13 mouse cellular contexts compared by ENCODE assay signal in the genomic region with DNA sequence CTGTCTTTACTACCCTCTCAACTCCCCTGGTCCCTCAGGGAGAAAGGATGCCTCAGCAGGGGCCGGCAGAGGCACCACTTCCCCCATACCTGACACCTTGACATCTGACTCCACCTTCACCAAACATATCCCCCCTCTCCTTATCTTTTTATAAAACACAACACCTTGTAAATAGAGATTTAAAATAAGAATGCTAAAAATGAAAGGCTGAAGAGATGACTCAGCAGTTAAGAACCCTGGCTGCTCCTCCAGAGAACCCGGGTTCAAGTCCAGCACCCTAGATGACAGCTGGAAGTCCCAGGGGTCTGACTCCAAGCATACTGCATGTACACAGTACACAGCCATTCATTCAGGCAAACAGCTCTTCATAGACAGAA. TPM values are rescaled to one million over a fixed set of nuclear protein-coding genes. Genes with fewer than 3 reads are reported as not detected.
DNase-seq lines count a peak whose midpoint lies in the region; ATAC-seq and TF ChIP-seq lines count a peak whose summit lies in the region.
"Had no signal": no experiment of that assay in that cellular context is flagged by ENCODE, and none has a peak within 500 bp of the region (broad histone marks: within the 10 kb centered on the region; RNA-seq: fewer than 3 reads in every experiment).

No protein-coding gene starts in this region.

- no peak for DNase-seq in kidney, postnatal 36 days
- peak; percentile 75 for DNase-seq in MEL (ENCODE audit: low read depth, low spot score)
- no peak for DNase-seq in liver, embryonic 13.5 days
- no peak for DNase-seq in urinary bladder, adult 18-20 months (ENCODE audit: low spot score in 2 of 2)
- DNase-seq: adrenal gland, adult 8-10 months; gastrocnemius, postnatal 36 days had no signal

- H3K4me2 ChIP-seq in kidney, embryonic 16.5 days (replicated peaks; ENCODE audit: low read depth, low read length) = no peak overlapping the region
- peak overlapping the region; percentile 89 for H3K4me2 ChIP-seq in liver, embryonic 13.5 days

- peaks cover 16% of the 10 kb centered on the region for H3K36me3 ChIP-seq in erythroblast, embryonic 14.5 days (ENCODE audit: control insufficient read depth)
- H3K36me3 ChIP-seq in kidney, embryonic 16.5 days (ENCODE audit: insufficient read depth, low read length) = peaks cover 7% of the 10 kb centered on the region; the same call in 1 of the 2 replicates
- H3K36me3 ChIP-seq in MEL (ENCODE audit: control insufficient read depth in 1 of 2, insufficient read depth in 2 of 2, low read length in 2 of 2) = peaks cover 4 to 45% of the 10 kb centered on the region in 2 experiments; a peak in 3 of 4 replicates
- peaks cover 8% of the 10 kb centered on the region for H3K36me3 ChIP-seq in liver, embryonic 13.5 days

- no peak for TF ChIP-seq POLR2A in MEL (IDR thresholded peaks at IDR 0.05; ENCODE audit: control insufficient read depth in 1 of 2, insufficient read depth in 1 of 2, low read depth in 1 of 2, low read length in 2 of 2, poor library complexity in 1 of 2)

- H3K27me3 ChIP-seq in erythroblast, embryonic 14.5 days (ENCODE audit: control insufficient read depth) = no peaks in the 10 kb centered on the region
- no peaks in the 10 kb centered on the region for H3K27me3 ChIP-seq in kidney, embryonic 16.5 days (ENCODE audit: insufficient read depth, low read length)
- H3K27me3 ChIP-seq in MEL (ENCODE audit: control insufficient read depth in 1 of 2, insufficient read depth in 2 of 2, low read length in 2 of 2) = no peaks in the 10 kb centered on the region
- no peaks in the 10 kb centered on the region for H3K27me3 ChIP-seq in liver, embryonic 13.5 days
- H3K27me3 ChIP-seq: Patski had no signal

- H3K27ac ChIP-seq in kidney, embryonic 16.5 days (ENCODE audit: low read length) = no peak overlapping the region
- H3K27ac ChIP-seq in MEL (ENCODE audit: control insufficient read depth, low read depth, low read length) = peak overlapping the region; percentile 99
- H3K27ac ChIP-seq in liver, embryonic 13.5 days = peak overlapping the region; percentile 94

- no peak for TF ChIP-seq CTCF in MEL (IDR thresholded peaks at IDR 0.05 in 2 of 3, conservative IDR thresholded peaks at IDR 0.05 in 1 of 3; ENCODE audit: control insufficient read depth in 1 of 3, insufficient read depth in 1 of 3, low read depth in 2 of 3, low read length in 3 of 3, poor library complexity in 1 of 3, severe bottlenecking in 1 of 3)

- ATAC-seq in erythroblast, adult 5-6 weeks (replicated peaks; ENCODE audit: low FRiP score, poor library complexity, severe bottlenecking) = no peak
- ATAC-seq in kidney, embryonic 16.5 days (ENCODE audit: low FRiP score, low TSS enrichment) = no peak
- no peak for ATAC-seq in liver, embryonic 13.5 days (ENCODE audit: low read depth)
- no peak for ATAC-seq in megakaryocyte progenitor cell, adult 5-6 weeks (replicated peaks; ENCODE audit: poor library complexity)
- ATAC-seq: Patski had no signal

- TF ChIP-seq EP300 in MEL (IDR thresholded peaks at IDR 0.05; ENCODE audit: low read depth in 1 of 2, low read length in 2 of 2) = no peak; a peak in 2 of 4 replicates

- H3K4me3 ChIP-seq in erythroblast, embryonic 14.5 days (replicated peaks) = peak overlapping the region; percentile 52
- no peak overlapping the region for H3K4me3 ChIP-seq in kidney, embryonic 16.5 days (ENCODE audit: low read length)
- peak overlapping the region; percentile 21 to 46 for H3K4me3 ChIP-seq in MEL (ENCODE audit: control insufficient read depth in 1 of 2, insufficient read depth in 1 of 2, low read depth in 2 of 2, low read length in 2 of 2)
- H3K4me3 ChIP-seq in liver, embryonic 13.5 days (replicated peaks) = peak overlapping the region; percentile 30

- H3K4me1 ChIP-seq in erythroblast, embryonic 14.5 days (ENCODE audit: control insufficient read depth) = peaks cover 75% of the 10 kb centered on the region
- peaks cover 16% of the 10 kb centered on the region for H3K4me1 ChIP-seq in kidney, embryonic 16.5 days (ENCODE audit: insufficient read depth, low read length)
- H3K4me1 ChIP-seq in MEL (ENCODE audit: control insufficient read depth in 1 of 2, insufficient read depth in 2 of 2, low read length in 2 of 2) = peaks cover 18 to 49% of the 10 kb centered on the region in 2 experiments
- H3K4me1 ChIP-seq in liver, embryonic 13.5 days (replicated peaks) = peaks cover 70% of the 10 kb centered on the region

- peaks cover 25% of the 10 kb centered on the region for H3K79me2 ChIP-seq in MEL (ENCODE audit: control insufficient read depth, insufficient read depth, low read length, poor library complexity)

- peak overlapping the region; percentile 29; the same call in 1 of the 2 replicates for H3K9ac ChIP-seq in kidney, embryonic 16.5 days (replicated peaks; ENCODE audit: low read length)
- H3K9ac ChIP-seq in MEL (ENCODE audit: control insufficient read depth, low read depth, low read length, poor library complexity, severe bottlenecking) = peak overlapping the region; percentile 100
- H3K9ac ChIP-seq in liver, embryonic 13.5 days = peak overlapping the region; percentile 91

- 50% methylated on average over 2 of the region's 2 CpGs for WGBS in kidney, embryonic 16.5 days
- WGBS in liver, embryonic 13.5 days (ENCODE audit: insufficient replicate concordance) = 11% methylated on average over 2 of the region's 2 CpGs

- no peaks in the 10 kb centered on the region for H3K9me3 ChIP-seq in erythroblast, embryonic 14.5 days (ENCODE audit: control insufficient read depth, low read length)
- H3K9me3 ChIP-seq in kidney, embryonic 16.5 days (ENCODE audit: low read length) = no peaks in the 10 kb centered on the region
- no peaks in the 10 kb centered on the region for H3K9me3 ChIP-seq in MEL (replicated peaks; ENCODE audit: insufficient read depth, low read length)
- no peaks in the 10 kb centered on the region for H3K9me3 ChIP-seq in liver, embryonic 13.5 days (replicated peaks)

- no peak for TF ChIP-seq RAD21 in MEL (IDR thresholded peaks at IDR 0.05; ENCODE audit: low read depth, low read length)

TF ChIP-seq in MEL, 35 proteins besides CTCF, POLR2A, EP300 and RAD21 (continues in another document):
- TF ChIP-seq ZKSCAN1 (IDR thresholded peaks at IDR 0.05; ENCODE audit: low read depth, low read length) (no peak), RCOR1 (IDR thresholded peaks at IDR 0.05; ENCODE audit: low read depth, low read length) (0 out of 2 replicates have a peak, but pooled peaks have one; percentile 7), NRF1 (IDR thresholded peaks at IDR 0.05; ENCODE audit: insufficient read depth, low read depth, low read length, poor library complexity, severe bottlenecking) (no peak), TAL1 (IDR thresholded peaks at IDR 0.05; ENCODE audit: low read length) (peak; percentile 32), MYC (IDR thresholded peaks at IDR 0.05; ENCODE audit: low read depth, low read length) (no peak), TCF12 (IDR thresholded peaks at IDR 0.05; ENCODE audit: low read depth, low read length) (no peak), ZMIZ1 (IDR thresholded peaks at IDR 0.05; ENCODE audit: low read depth, low read length) (no peak), GABPA (IDR thresholded peaks at IDR 0.05; ENCODE audit: low read depth, low read length) (peak; percentile 62; the same call in 1 of the 2 replicates), MEF2A (IDR thresholded peaks at IDR 0.05; ENCODE audit: extremely low read depth, insufficient replicate concordance, low read depth, low read length, poor library complexity, severe bottlenecking) (no peak), MXI1 (IDR thresholded peaks at IDR 0.05; ENCODE audit: low read depth, low read length) (no peak; the same call in 1 of the 2 replicates), UBTF (IDR thresholded peaks at IDR 0.05; ENCODE audit: borderline replicate concordance, insufficient read depth, low read depth, low read length) (no peak)

RNA-seq across cellular contexts. Expression of a gene that starts 3.4 kb away (rescaled TPM):
- 16.7 and 20.5 TPM in 2 replicates for polyA plus RNA-seq in erythroblast, embryonic 14.5 days (2012)
- total RNA-seq in erythroblast, adult 5-6 weeks (2015; ENCODE audit: low replicate concordance) = 240 and 254 TPM in 2 replicates
- total RNA-seq in erythroblast, adult 5-6 weeks (2017; ENCODE audit: low replicate concordance) = 257 and 485 TPM in 2 replicates
- polyA plus RNA-seq in kidney, embryonic 16.5 days (2015; fragmentation: Nextera tagmentation; extraction: Ambion mirVana) = 843 and 919 TPM in 2 replicates
- total RNA-seq in MEL (2012; rRNA removed) = 1,509 and 1,517 TPM in 2 replicates
- 1,000 to 10,000 TPM in 1 of 2 experiments, 100 to 1,000 TPM in 1; 913 to 1,471 TPM for polyA plus RNA-seq in MEL (2012; ENCODE audit: insufficient read depth in 1 of 2, insufficient read length in 2 of 2, low read depth in 1 of 2, low replicate concordance in 2 of 2, missing spikeins in 1 of 2)
- polyA plus RNA-seq in liver, embryonic 13.5 days (2015; fragmentation: Nextera tagmentation; extraction: Ambion mirVana) = 1,126 and 1,282 TPM in 2 replicates
- total RNA-seq in megakaryocyte progenitor cell, adult 5-6 weeks (2015) = 1,320 and 1,329 TPM in 2 replicates
- 1,319 and 1,619 TPM in 2 replicates for total RNA-seq in megakaryocyte progenitor cell, adult 5-6 weeks (2017)

RNA-seq across cellular contexts. Expression of a gene that starts 16.7 kb away (rescaled TPM):
- polyA plus RNA-seq in erythroblast, embryonic 14.5 days (2012) = not detected in 2 replicates
- not detected in 2 replicates for total RNA-seq in erythroblast, adult 5-6 weeks (2015; ENCODE audit: low replicate concordance)
- not detected in 2 replicates for total RNA-seq in erythroblast, adult 5-6 weeks (2017; ENCODE audit: low replicate concordance)
- polyA plus RNA-seq in kidney, embryonic 16.5 days (2015; fragmentation: Nextera tagmentation; extraction: Ambion mirVana) = not detected in 2 replicates
- not detected in 2 replicates for total RNA-seq in MEL (2012; rRNA removed)
- polyA plus RNA-seq in MEL (2012; ENCODE audit: insufficient read depth in 1 of 2, insufficient read length in 2 of 2, low read depth in 1 of 2, low replicate concordance in 2 of 2, missing spikeins in 1 of 2) = under 1 TPM in 1 of 2 experiments, not detected in 1; 0.29 TPM
- polyA plus RNA-seq in liver, embryonic 13.5 days (2015; fragmentation: Nextera tagmentation; extraction: Ambion mirVana) = not detected in 2 replicates
- not detected in 2 replicates for total RNA-seq in megakaryocyte progenitor cell, adult 5-6 weeks (2015)
- not detected in 2 replicates for total RNA-seq in megakaryocyte progenitor cell, adult 5-6 weeks (2017)
- total RNA-seq: adrenal gland, adult 8-10 months; gastrocnemius, postnatal 36 days; left cerebral cortex, postnatal 14 days had no signal
- polyA plus RNA-seq: stomach, embryonic 14.5 days had no signal

RNA-seq across cellular contexts. Expression of a gene that starts 38.6 kb away (rescaled TPM):
- polyA plus RNA-seq in erythroblast, embryonic 14.5 days (2012) = 0.67 and 1.6 TPM in 2 replicates
- 8.6 and 11.5 TPM in 2 replicates for total RNA-seq in erythroblast, adult 5-6 weeks (2015; ENCODE audit: low replicate concordance)
- total RNA-seq in erythroblast, adult 5-6 weeks (2017; ENCODE audit: low replicate concordance) = 14.8 and 19.4 TPM in 2 replicates
- 24.8 and 26.5 TPM in 2 replicates for polyA plus RNA-seq in kidney, embryonic 16.5 days (2015; fragmentation: Nextera tagmentation; extraction: Ambion mirVana)
- 21.9 and 25.8 TPM in 2 replicates for total RNA-seq in MEL (2012; rRNA removed)
- 10 to 100 TPM in 1 of 2 experiments, not detected in 1; 18.8 TPM for polyA plus RNA-seq in MEL (2012; ENCODE audit: insufficient read depth in 1 of 2, insufficient read length in 2 of 2, low read depth in 1 of 2, low replicate concordance in 2 of 2, missing spikeins in 1 of 2)
- polyA plus RNA-seq in liver, embryonic 13.5 days (2015; fragmentation: Nextera tagmentation; extraction: Ambion mirVana) = 9.4 and 10.6 TPM in 2 replicates
- 21.3 and 22.8 TPM in 2 replicates for total RNA-seq in megakaryocyte progenitor cell, adult 5-6 weeks (2015)
- 27.1 and 36.2 TPM in 2 replicates for total RNA-seq in megakaryocyte progenitor cell, adult 5-6 weeks (2017)

Comparison
In these comparisons a context has a peak if more than half of its experiments do, and no peak if none do; other contexts are left out.
1. H3K9ac ChIP-seq: peak in every context shown above with its lines; median percentile 100 in MEL; 91 in liver, embryonic 13.5 days; 29 in kidney, embryonic 16.5 days.
2. RNA of a gene that starts 3.4 kb away (polyA plus RNA-seq): 913 to 1,471 TPM in MEL, 1,126 to 1,282 TPM in liver, embryonic 13.5 days and 843 to 919 TPM in kidney, embryonic 16.5 days; 16.7 to 20.5 TPM in erythroblast, embryonic 14.5 days; every median in the first group is over 10 times any median in the second.